Mouse (Mus musculus): Measurements from ENCODE around the gene Gm3417.
"Not testable (repeated sequence)": the region's sequence is repeated elsewhere in the genome, so short reads cannot be mapped to it uniquely, and the experiment has no call there.

Gm3417 gene

DNA sequence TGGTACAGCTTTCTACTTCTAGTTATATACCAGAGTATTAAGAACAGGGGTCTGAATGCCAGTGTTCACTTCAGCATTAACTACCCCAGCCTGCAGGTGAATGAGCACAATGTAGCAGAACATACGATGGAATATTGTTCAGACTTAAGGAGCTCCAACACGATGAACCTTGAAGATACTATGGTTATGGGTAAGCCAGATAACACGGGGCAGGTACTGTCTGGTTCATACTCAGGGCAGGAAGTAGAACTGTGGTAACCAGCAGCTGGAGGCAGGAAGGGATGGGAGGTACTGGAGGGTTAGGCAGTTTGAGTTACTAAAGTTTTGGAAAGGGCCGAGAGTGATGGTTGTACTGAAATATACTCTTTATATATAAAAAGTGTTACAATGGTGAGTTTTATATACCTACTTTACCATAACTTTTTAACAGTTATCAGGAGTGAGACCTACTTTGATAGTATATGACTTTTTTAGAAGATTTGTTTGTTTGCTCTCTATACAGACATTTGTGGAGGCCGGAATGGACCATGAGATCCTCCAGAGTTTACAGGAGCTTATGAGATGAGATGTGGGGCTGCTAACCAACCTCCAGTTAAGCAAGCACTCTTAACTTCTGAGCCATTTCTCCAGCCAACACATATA, 19.8 kb downstream of the Gm3417 start:
- no peak for DNase-seq (ENCODE audit: low spot score in 2 of 2)

DNA sequence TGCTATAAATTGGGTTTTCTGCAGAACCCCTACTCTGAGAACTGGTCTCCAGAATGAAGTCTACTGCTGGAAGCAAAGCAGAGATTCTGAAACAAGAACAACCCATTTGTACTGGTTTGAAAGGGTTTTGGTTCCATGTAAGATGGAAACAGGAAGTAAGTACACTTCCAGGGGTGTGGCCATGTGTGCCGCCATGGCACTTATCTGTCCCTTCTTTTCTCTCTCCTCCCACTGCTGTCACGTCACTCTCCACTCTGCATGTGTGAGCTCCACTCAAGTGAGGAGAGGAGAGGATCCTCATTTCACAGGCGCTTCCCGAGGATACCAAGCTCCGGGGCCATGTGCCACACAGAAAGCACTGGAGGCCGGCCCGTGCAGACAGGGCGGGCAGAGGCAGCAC, 25.1 kb downstream of the Gm3417 start:
- DNase-seq (ENCODE audit: low spot score in 2 of 2) = no peak

GRCm38 (mm10) chr17:14949161-14949827, 29.3 kb downstream of the Gm3417 start:
- DNase-seq (ENCODE audit: low spot score in 2 of 2) = peak; percentile 13 to 21

DNA sequence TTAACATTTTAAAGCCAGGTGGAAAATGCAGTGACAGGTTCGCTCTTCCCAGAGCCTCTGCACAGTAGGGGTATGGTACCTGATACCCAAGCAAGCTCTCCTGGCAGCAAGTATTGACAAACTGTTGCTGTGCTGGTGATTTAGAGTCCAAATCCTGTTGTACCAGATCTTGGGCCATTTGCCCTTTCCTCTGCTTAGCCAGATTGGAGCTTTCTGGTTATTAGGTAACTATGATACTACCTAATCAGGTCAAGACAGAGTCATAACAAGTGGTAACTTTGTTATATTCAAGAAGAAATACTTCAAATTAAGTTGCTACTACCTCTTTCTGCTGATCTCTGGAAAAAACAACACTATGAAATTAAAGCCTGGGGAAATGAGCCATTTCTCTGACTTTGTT, 34.0 kb downstream of the Gm3417 start:
- DNase-seq (ENCODE audit: low spot score in 2 of 2) = peak; percentile 20 to 29

DNA sequence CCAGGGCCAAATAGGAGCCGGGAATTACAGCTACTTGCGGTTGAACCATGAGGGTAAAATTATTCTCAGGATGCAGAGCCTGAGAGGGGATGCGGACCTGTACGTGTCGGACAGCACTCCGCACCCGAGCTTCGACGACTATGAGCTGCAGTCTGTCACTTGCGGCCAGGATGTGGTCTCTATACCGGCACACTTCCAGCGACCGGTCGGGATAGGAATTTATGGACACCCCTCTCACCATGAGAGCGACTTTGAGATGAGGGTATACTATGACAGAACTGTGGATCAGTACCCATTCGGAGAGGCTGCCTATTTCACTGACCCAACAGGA, 34.9 kb downstream of the Gm3417 start:
- DNase-seq (ENCODE audit: low spot score in 2 of 2) = no peak

DNA sequence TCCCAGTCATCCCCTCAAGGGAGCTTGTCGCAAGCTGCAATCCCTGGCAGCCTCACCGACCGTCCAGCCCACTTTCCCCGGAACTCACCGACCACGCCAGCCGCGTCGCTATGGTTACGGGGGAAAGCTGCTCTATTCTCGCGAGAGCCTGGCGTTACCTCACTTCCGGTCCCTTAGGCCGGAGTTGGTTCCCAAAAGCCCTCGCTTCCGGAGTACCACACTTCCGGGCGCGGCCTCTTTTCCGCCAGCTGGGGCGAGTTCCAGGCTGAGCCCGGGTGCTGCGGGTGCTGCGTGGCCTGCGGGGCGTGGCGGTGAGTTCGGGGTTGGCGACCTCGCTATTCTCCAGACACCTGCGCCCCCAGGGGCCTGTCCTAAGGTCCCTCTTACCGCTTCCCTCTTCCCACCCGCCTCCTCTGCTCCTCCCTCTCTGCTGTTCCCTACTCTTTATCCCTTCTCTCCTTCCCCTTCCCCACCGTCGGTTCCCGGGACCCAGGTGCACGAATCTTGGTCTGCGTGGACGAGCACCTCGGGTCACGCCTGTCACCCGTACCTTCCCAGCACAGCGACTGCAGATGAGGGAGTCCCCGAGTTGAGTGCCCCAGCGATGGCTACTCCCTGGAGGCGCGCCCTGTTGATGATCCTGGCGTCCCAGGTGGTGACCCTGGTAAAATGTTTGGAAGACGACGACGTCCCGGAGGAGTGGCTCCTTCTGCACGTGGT, 35.4 kb downstream of the Gm3417 start, which contains the start of the genes Wdr27 and 1600012H06Rik:
Gene Wdr27, minus strand, starts transcription at position 150 of the 720 bp plus-strand sequence.
Gene 1600012H06Rik, plus strand, starts transcription at position 176 of the 720 bp plus-strand sequence.
- peak; percentile 98 to 99 for DNase-seq (ENCODE audit: low spot score in 2 of 2)

GRCm38 (mm10) chr17:14942181-14942580, 36.4 kb downstream of the Gm3417 start:
- not testable (repeated sequence) for DNase-seq (ENCODE audit: low spot score in 2 of 2)

GRCm38 (mm10) chr17:14935841-14936605, 42.6 kb downstream of the Gm3417 start:
- no peak for DNase-seq (ENCODE audit: low spot score in 2 of 2)

DNA sequence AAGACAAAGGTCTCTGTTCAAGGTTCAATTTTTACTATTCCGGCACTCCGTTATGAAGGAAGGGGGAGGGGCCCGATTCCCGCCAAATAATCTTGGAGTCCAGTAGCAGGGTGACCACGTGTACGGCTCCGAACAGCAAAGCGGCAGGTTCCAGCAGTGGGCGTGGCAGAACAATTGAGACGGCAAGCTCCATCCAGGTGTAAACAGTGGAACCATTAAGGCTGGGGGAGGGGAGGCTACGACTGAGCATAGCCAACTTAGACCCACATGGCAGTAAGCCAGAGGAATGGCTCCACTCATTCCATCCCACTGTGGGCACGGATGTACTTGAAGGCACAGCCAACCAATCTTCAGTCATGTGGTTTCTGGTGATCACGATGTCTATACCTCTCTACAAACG, 43.3 kb downstream of the Gm3417 start:
- not testable (repeated sequence) for DNase-seq (ENCODE audit: low spot score in 2 of 2)

DNA sequence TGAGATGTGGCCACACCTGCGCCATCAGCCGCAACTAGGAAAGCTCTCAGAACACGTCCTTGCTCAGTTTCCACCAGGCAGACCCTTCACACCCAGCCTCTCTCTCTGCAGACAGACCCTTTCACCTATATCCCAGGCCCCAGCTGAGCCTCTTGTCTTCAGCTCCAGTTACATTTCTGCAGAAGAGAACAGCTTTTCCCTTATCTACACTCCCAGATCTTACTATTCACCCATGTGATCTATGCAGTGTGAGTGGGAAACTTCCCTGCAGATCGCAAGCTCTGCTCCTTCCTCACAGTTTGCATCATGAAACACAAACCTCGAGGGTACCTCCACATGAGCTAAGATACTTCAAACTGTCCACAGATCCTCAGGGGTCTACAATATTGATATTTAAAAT, 47.1 kb downstream of the Gm3417 start:
- no peak for DNase-seq (ENCODE audit: low spot score in 2 of 2)

DNA sequence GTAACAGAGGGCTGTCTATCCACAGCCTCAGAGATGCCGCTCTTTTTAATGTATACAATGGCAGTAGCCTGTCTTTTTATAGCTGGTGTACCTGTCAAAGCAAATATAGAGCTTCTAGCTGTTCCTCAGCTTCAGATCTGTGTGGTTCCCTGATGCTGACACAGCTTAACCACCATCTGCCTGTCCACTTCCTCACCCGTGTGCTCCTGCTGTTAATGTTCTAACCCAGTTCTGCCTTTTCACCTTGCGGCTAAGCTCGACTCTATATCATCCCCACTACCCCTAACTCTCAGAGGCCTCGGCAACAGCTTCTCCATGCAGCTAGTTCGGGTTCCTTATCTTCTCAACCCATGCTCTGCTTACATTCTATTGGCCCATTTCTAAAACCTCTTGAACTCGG, 47.9 kb downstream of the Gm3417 start:
- DNase-seq (ENCODE audit: low spot score in 2 of 2) = no peak

- DNase-seq (ENCODE audit: low spot score in 2 of 2) = no peak
Measured at GRCm38 (mm10) chr17:14928631-14929030, 50.0 kb downstream of the Gm3417 start.

- no peak for DNase-seq (ENCODE audit: low spot score in 2 of 2)
Measured at GRCm38 (mm10) chr17:14927644-14928218, 50.9 kb downstream of the Gm3417 start.

- DNase-seq (ENCODE audit: low spot score in 2 of 2) = no peak
Measured at GRCm38 (mm10) chr17:14921582-14921981, 57.0 kb downstream of the Gm3417 start.

- no peak for DNase-seq (ENCODE audit: low spot score in 2 of 2)
Measured at GRCm38 (mm10) chr17:14917866-14918265, 60.7 kb downstream of the Gm3417 start.

GRCm38 (mm10) chr17:14914401-14914800, 64.2 kb downstream of the Gm3417 start:
- no peak for DNase-seq (ENCODE audit: low spot score in 2 of 2)

Measured in urinary bladder, postnatal 36 days (tissue).